Mouse (Mus musculus) cerebellum, adult 11 months (tissue): ENCODE measurements around the gene Nckap5l.

Experiments used
- DNase-seq: peaks from one replicate; pipeline ENCODE4 v3.0.0; 2022

The Nckap5l gene

DNA sequence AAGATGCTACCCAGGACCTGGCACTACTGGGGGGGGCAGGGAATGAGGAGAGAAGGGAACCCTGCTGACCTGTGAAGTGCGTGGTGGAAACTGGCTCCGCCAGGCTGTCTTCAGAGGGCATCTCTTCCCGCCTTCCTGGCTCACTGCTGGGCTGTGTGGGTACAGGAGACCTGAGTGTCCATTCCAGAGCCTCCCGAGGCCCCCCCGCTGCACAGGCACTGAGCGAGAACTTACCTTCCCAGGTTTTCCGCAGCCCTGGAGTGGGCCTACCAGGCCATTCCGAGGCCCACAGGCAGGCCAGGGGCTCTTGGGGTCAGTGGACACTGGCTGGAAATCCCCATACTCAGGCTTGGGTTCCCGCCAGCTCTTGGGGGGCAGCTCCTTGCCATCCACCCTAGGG, 33.7 kb downstream of the Nckap5l start:
- DNase-seq, result no peak

DNA sequence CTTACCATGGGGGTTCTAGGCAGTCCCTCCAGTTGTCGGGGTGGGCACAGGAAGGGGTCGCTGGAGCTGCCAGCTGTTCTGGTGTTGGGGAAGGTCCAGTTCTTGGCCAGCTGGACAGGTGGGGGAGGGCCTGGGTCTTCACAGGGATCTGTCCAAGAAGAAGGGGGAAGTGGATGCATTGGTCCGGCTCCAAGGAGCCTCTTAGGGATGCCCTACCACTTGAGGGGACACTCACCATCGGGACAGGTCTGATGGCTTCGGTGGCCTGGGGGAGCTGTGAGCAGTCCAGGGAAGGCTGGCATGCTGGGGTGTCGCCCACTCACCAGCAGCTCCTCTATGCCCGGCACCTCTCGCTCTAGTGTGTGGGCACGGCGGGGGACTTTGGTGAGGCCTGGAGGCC, 34.4 kb downstream of the Nckap5l start:
- DNase-seq, result no peak

DNA sequence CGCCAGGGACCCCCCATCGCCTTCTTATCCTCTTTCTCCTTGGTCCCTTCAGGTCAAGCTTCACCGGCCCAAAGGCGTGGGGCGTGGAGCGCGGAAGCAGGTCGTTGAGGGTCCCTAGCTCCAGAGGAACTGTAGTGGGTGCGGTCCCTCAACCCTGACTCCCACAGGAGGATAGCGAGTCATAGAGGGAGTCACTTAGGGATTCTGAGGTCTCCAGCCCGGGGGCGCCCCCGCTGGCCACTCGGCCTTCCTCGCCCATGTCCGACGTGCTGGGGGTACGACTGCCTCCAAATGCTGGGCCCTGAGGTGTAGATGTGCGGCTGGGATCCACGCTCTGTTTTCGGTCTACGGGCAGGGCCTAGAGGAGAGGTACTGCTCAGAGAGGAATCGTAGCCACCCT, 35.0 kb downstream of the Nckap5l start:
- DNase-seq, result no peak

DNA sequence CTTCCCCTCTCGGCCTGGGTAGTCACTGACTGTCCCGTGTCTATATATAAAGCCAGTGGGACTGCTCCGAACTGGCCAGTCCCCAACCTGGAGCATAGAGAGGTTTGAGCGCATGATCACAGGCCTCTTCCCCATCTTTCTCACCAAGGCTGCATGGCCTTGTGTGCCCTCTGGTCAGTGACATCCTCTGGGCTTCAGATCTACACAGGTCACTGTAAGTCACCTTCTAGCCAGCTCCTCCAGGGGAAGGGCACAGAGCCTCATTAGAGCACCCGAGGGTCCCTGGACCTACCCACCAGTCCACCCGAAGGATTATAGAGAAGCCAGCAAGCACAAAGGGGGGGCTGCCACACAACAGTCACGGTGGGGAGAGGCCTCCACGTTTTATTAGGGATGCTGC, 35.9 kb downstream of the Nckap5l start:
- DNase-seq, result no peak

DNA sequence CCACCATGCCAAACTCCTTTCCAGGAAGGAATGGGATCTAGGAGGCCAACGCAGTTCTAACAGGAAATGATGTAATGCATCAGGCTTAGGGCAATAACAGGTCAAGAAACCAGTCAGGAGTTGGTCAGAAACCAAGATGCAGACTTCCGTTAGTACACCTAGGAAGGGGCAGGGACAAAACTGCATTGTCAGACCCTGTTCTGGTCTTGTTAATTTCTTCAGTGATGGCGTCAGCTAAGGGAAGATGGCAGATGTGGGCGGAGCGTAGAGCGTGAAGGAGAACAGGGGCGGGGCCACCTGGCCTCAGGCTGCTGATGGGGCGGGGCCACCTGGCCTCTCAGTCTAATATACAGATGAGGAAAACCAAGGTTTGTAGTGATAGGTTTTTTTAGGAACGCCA, 36.4 kb downstream of the Nckap5l start:
- no peak for DNase-seq

DNA sequence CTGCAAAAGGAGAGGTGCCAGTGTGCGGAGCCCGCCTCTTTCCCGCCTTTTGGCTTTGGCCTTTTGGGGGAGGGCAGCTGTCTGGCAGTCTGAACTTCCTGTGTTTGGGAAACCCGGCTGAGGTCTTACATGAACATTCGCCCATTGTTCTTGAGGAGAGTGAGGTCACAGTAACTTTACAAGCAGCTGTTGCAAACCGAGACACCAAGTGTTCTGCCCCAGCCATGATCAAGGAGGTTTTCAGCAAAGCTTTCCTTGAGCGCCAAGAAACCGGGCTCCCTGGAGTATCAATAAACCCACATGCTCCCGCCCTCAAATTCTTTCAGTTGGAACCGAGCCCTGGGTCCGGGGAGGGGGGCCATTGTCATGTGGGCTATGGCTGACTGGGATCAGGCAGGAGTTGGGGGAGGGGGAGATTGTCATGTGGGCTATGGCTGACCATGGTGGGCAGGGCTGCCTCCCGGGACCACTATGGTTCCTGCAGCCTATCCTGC, 37.0 kb downstream of the Nckap5l start:
- no peak for DNase-seq

DNA sequence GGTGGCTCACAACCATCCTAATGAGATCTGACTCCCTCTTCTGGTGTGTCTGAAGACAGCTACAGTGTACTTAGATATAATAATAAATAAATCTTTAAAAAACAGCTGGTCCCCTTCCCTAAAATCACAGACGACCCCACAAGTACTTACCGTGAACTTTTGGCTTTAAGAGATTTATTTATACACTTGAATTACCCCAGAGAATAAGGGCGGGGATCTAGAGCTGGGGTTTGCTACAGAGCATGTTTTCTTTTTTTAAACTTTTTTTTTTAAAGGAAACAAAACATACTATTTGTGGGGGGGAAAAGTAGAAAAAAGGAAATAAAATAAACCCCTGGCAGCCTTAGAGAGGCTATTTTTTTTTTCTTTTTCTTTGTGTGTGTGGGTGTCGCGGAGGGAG, 37.4 kb downstream of the Nckap5l start:
- DNase-seq, result no peak

DNA sequence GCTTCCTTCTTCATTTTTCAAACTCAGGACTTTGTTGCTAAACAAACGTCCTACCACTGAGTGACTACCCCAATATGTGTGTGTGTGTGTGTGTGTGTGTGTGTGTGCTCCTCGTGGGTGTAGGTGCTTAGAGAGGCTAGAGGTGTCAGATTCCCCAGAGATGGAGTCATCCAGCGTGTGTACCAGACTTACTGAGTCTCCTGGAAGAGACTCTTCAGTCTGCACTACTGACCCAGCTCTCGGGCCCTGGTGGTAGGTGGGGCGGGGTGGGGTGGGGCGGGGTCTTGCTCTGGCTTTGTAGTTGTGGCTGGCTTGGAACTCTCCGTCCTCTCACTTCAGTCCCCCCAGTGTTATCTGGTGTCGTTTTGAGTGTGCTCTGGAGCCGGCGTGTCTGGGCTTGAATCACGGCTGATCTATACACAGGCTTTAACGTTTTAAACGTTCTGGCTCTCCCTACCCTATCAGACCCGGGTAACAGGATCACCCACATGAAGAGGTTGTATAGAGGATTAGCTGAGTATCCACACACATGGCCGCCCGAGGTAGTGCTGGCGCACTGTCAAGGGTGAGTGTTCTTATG, 39.8 kb downstream of the Nckap5l start:
- DNase-seq, result no peak

DNA sequence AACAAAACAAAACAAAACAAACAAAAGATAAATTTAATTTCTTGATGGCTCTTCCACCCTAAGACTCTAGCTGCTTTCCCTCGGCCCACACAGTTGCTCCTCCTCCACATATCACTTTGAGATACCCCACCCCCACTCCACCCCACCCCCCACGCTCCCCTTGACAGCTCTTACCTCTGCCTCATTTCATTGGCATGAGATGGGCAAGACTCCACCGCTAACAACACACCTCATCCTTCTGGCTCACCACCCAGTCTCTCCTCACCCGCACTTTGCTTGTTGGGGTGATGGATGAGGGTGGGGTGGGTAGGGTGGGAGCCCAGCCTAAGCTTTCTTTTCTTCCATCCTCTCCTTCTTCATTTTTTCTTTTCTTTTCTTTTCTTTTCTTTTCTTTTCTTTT, 40.6 kb downstream of the Nckap5l start:
- DNase-seq, result no peak

DNA sequence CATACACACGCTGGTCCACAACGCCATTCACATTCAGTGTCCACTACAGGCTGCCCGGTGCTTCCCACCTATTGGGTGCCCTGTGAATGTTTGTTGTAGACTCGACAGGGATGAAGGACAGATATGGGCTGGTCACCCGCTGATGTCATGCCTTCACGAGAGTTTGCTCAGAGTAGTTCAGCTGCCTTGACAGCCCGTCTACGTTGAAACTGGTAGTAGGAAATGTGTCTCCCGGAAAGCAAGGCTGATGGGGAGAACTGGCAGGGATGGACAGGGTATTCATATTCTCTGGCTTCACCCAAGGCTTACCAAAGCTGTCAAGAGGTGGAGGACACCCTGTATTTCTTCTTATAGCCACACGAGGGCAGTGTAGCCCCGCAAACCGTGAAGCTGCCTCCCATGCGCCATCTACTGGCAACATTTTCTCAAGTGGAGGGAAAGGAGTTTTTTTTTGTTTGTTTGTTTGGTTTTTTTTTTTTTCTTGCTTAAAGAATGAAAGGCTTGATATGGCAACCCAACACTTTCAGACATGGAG, 41.1 kb downstream of the Nckap5l start:
- DNase-seq, result peak; percentile 78

DNA sequence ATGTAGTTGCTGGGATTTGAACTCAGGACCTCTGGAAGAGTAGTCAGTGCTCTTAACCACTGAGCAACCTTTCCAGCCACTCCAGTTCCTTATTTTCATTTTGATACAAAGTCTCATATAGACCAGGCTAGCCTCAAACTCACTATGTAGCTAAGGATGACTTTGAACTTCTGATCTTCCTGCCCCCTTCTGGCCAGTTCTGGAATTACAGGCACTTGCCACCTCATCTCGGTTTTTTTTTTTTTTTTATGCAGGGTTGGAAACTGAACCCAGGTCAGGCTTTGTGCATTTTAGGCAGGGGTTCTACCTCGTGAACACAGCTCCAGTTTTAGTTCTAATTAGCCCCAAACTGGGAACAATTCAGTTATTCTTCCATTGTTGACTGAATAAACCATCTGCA, 41.8 kb downstream of the Nckap5l start:
- peak; percentile 60 for DNase-seq

DNA sequence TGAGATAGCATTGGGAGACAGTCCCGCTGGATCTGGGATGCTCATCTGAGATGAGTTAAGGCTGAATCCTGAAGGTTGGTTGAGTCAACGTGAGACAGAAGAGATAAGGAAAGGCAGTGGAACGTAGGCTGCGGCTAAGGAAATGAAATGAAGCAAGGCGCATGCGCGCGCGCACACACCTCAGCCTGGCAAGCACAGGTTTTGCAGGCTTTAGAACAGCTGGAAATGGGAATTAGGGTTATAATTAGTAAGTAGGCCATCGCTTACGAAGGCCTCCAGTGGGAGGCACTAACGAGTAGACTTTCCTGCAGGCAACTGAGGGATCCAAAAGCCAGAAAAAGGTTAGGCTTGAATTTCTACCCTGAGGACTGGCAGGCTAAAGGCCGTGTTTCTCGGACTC, 45.8 kb downstream of the Nckap5l start:
- DNase-seq, result no peak

DNA sequence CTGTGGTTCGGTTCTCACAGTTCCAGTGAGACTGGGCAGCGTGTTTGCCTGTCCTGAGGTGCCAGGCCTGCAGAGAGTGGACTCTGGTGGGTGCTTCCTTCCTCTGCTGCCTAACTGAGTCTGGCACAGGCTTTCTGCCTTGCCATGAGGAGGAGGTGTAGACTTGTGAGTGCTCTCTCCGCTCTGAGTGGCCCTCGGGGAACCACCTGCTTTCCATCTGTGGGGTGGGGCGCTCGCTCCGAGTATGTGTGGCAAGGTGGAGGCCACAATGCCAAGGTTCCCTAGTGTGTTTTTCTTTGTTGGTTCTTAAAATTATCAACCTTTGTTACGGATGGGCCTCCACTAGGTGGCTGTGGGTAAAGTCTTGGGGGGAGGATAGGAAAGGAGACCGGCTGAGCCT, 48.7 kb downstream of the Nckap5l start:
- DNase-seq, result no peak

DNA sequence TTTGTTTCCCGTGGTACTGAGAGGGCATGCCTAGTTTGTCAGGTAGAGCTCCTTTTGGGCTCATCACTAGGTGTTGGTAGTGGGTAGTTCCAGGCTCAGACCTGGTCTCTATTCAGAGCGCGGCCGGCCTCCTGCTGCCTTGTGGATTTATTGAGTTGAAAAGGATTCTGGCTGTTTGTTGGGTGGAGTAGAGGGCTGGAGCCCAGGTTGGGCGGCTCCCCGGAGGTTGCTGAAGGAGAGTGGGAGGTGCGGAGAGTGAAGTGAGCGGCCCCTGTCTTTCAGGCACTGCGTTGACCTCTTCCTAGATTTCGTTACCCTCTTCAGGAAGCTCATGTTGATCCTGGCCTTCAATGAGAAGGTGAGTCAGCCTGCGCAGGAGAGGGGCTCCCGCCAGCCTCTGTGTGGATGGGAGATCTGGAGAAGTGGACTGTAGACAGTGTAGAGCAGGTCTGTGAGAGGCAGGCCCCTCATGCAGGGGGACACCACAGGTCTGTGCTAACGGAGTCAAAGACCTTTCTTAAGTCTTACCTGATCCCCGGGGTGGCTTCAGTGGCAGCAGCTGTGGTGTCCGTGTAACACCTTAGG, 50.5 kb downstream of the Nckap5l start:
- DNase-seq, result no peak

DNA sequence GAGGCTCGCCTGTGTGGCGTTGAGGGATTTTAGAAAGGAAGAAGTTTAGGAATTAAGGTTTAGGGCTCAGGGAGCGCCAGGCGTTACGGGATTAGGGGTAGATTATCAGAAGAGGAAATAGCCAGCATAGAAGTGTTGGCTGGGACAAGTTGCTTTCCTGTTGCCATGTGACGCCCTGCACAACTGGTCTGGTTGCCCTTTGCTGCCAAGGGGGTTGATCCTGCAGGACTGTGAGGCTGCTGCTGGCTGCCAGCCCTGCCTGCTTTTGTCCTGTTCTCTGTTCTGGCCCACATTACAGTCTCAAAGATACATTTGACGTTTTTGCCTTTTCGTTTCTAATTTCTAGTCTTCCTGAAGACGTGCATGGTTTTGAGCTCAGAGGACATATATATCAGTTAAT, 52.4 kb downstream of the Nckap5l start:
- no peak for DNase-seq

DNA sequence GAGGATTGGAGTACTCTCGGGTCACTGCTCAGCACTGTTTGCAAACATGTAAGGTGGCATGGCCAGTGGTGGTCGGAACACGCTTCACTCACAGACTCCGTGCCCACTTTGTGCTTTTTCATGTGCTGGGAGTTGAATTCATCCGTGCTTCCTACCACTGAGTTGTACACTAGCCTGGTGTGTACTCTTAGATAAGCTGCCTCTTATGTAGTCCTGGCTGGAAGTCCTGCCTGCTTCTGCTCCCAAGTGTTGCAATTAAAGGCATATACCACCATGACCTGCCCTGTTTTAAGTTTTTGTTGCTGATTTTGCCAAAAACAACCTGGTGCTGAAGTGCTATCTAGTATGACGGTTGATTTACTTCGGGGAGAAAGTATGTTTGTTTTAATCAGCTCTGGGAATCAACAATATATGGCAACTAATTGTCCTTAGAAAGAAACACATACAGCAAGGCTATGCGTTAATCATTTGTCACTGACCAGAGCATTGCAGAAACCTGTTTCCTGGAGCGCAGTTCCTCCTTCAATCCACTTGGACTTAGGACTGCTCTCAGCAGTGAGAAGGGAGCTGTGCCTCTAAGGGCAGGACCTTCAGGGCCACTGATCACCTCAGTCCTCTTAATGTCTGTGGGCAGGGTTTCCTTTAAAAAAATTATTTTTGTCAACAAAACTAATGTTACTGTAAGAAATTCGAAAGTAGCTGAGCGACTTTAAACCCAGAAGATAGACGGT, 54.2 kb downstream of the Nckap5l start:
- no peak for DNase-seq

DNA sequence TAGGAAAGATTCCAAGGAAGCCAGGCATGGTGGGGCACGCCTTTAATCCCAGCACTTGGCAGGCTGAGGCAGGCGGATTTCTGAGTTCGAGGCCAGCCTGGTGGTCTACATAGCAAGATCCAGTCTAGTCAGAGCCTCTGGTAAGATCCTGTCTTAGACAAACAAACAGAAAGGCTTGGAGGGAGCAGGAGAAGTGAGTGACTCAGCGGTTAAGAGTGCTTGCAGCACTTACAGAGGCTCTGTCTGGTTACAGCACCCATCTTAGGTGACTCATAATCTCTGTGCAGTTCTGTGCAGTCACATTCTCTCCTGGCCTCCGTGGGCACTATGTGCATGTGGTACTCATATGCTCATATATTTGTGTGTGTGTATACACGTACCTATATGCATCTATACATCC, 56.9 kb downstream of the Nckap5l start:
- no peak for DNase-seq

DNA sequence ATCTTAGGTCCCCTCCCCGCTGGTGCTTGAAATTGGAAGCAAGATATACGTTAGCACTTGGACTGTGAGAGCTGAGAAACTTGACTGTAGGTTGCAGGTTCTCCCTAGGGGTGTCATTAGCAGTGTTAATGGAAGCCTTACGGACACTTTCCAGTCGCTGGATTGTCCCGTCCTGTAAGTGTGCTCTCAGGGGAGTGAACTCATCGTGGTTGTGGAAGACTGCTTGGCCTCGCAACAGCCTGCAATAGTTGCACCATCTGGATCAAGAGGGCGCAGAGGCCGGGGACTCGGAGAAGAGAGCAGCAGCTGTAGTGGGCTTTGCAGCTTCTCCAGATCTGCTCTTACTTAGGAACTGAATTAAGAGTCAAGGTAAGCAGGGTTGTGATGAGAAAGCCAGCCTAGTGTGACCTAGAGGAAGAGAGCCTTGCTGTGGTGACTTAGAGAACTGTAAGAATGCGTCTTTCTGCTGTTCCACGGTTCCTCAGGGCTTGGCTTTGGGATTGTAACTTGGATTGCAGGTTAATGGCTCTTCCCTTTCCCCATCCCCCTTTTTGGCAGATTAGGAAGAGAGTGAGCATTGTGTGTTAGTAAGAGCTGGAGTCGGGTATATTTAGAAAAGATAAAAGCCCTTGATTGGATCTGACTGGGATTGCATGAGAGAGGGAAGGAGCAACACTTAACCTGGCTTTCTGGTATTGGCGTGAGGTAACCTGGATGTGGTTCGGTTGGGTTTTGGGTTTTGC, 57.9 kb downstream of the Nckap5l start:
- no peak for DNase-seq

DNA sequence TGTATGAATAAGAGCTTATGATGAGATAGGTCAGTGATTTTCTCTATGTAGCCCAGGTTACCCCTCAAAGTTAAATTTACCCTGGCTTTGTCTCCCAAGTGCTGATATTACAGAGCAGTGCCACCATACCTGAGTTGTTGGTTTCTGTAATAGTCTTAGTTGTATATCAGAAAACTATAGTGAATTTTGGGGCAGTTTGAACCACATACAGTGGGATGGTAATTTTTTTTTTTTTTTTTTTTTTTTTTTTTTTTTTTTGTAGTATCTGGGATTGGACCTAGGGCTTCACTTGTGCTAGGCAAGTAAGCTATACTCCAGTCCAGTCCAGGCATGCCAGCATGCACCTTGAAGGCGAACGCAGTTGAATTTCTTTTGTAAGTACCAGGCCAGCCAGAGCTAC, 59.9 kb downstream of the Nckap5l start:
- no peak for DNase-seq

DNA sequence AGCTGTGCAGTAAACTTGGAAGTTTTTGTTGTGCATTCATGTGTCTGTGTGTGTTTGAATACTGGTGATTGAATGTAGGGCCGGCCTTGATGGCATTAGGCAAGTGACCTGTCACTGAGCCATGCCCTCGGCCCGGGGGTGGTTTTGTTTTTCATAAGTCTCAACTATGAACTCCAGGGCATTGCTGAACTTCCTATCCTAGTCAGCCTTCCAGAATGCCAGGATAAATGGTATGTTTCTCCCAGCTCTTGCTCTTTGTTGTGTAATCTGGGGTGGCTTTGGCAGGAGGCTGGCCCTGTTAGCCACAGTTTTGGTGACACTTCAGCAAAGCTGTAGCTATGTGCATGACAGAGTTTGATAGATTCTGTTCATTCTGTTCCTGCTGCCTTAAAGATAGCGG, 60.7 kb downstream of the Nckap5l start:
- no peak for DNase-seq

DNA sequence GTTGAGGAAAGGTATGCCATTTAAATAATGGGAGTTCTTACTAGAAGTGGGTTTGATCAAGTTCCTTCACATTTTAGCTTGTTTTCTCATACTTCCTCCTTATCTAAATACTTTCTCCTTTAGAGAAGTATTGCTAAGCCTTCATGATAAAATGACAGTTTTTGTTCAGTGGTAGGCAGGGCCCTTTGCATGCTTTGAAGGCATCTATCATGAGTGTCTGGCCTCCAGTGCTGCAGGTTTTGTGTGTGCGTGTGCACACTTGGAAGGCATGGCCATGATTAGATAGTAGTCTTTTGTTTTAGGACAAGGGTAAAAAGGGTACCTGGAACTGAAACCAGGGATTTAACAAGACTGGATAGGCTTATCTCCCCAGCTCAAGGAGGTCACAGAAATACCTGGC, 61.1 kb downstream of the Nckap5l start:
- no peak for DNase-seq

DNA sequence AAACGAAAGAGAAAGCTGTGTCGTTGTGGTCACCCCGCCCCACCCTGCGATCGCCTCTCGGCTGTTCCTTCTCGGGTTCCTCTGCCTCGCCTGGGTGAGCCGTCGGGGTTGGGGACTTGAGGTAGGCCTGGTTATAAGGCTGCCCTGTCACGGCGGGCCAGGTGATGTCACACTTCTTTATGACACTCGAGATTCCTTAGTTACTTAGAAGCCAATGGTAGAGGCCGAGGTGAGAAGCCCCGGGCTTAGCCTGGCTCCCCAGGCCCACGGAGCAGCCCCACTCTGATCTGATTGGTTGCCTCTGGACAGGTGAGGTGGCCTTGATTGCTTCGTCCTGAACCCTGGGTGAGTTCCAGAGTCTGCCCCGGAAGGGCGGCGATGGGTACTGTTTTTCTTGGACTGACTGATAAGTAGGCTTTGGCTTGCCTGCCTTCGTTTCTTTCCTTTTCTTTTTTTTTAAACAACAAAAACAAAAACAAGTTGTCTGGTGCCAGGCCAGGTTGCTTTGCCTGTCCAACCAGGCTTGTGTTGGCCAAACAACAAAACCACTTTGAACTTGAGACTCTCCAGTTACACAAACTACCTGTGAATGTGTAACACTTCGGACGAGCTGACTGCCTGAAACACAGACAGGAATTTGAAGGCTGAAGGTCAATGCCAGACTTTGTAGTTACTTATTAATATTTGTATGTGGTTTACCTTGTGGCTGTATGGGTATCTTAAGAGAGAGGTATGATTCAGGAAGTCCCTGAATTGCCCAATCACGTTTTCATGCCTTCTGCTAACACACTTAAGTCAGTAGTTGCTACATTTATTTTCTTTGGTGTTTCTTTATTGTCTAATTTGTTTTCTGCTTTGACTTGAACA, 63.9 kb downstream of the Nckap5l start:
- peak; percentile 45 for DNase-seq
